Mouse (Mus musculus): ENCODE measurements at regions not wholly inside any gene's neighbourhood (a gene's known extent, or its start where the extent isn't known, plus 50 kb on each side); places are given as distances from the start of the nearest gene placed in this dataset.

DNA sequence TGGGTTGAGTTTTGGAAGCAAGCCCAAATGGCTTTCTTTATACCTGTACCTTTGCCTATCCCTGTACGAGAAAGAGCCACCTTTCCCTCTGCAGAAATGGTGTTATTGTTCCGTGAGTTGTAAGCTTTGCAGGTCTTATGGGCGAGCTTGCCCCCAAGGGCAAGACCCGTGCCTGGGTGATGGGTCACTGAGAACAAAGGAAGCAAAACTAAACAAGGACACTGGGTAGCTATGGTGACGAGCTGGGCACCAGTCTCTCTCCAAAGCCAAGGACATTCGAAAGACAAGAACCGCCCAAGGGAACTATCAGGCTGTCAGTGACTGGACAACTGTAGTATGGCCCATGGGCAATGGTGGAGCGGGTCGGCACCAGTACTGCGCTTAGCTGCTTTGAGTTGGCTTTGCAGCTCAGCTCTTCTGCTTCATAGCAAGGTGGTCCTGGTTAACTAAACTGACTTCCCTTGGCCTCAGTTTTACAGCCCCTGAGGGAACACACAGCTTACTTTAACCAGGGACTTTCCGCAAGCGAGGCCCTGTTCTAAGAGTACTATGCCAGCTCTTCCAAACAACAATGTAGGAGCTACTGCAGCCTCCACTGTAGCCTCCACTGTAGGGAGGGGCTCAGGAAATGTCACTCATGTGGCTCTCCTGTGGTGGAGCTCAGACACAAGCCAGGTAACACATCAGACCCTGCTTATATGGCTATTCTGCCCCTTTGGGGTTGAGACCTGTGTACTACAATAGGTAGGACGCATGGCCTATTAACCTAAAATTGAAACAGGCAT lies 124.1 kb downstream of the Sp3 start:
- ATAC-seq (replicated peaks; ENCODE audit: low FRiP score, low TSS enrichment, poor library complexity, severe bottlenecking) = no peak

DNA sequence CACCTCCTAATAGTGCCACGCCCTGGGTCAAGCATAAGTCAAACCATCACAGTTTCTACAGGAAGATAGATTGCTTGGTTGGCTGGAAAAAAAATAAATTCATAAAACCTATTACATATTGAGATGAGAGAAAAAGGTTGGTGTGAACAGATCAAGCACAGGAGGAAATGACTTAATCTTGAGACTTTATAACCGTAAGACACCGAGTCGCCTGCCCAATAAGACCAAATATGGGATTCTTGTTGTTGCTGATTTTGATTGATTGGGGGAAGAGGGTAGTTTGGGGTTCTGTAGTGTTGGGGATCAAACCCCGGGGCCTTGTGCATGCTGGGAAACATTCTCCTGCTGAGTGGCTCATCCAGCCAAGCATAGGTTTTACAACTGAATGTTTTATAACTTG lies 122.9 kb downstream of the Sp3 start:
- ATAC-seq (replicated peaks; ENCODE audit: low FRiP score, low TSS enrichment, poor library complexity, severe bottlenecking) = no peak

DNA sequence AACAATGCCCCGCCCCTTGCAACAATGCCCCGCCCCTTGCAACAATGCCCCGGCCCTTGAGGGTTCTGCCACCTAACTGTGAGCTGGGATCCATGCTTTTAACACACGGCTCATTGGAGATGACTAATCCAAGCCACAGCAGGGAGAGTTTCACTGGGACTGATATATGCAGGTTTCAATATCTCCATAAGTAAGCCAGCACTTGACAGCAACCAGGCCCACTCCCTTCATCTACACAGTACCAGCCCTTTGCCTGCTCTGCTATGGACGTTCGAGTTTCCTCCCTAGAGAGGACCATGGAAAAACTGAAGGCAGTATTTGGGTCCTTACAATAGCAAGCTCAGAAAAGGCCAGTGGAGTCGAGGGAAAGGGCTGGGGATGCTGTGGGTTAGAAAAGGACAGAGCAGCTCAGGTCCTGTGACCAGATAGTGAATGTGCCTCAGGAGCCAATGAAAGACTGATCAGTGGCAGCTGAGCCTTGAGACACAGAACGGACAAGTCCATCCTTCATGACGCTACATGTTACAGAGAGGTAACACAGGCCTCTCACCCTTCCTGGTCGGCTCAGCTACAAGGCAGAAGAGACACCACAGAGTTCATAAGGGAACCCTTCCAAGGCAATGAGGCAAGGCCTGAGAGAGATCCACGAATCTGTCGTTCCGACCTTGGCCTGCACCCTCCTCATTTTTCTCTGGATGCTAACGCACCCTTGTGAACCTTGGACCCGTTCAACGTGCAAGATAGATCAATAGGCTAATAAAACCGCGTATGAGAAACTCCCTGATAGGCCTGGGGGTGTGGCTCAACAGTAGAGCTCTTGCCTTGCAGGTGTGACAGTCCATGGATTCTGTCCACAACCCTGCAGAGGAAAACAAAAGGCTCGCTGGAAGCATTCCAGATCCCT lies 114.5 kb downstream of the Sp3 start:
- ATAC-seq (replicated peaks; ENCODE audit: low FRiP score, low TSS enrichment, poor library complexity, severe bottlenecking) = no peak

DNA sequence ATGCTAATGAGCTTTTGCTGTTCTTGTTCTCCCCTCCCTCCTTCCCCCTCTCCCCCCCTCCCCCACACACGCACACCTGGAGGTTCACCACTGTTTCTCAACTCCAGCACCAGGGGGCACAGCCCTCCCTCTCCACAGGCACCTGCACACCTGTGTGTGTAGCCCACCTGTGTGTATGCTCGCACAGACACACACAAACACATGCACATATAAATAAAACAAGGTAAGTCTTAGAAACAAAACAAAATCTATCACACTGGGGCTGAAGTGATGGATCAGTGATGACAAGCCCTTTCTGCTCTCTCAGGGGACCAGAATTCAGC lies 113.9 kb downstream of the Sp3 start:
- no peak for ATAC-seq (replicated peaks; ENCODE audit: low FRiP score, low TSS enrichment, poor library complexity, severe bottlenecking)

DNA sequence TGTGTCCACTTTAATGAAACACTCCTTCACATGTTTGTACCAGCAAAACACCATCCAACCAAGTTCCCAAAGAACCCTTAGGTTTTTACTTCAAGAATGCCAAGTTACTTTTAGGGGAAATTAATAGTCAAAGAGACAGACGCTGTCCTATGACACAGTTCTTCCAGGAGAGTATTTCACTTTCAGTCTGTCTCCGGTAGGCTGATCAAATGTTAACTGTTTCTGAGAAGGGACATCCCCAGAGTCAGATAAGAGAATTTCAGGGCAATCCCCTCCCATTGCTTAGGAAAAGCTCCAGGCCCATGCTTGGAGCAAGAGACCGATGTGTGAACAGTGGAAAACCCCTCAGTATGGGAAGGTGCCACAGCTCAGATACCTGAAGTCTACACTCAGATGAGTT lies 112.1 kb downstream of the Sp3 start:
- ATAC-seq (replicated peaks; ENCODE audit: low FRiP score, low TSS enrichment, poor library complexity, severe bottlenecking) = no peak

DNA sequence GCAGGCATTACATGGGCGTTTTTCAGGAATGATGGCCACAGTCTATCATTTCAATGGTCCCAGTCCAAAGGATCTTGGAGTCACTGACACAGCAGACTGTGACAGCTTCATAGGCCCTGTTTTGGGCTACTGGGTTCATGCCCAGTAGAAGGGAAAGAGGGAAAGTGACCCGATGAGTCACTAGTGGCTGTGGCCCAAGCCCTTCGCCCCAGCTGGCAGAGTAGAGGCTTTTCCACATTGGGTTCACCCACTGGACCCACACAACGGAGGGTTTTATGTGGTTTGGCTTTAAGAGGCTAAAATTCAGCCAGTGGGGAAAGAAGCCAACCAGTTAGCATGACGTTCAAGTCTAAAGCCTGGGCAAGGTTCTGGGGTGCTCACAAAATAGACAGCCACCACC lies 108.4 kb downstream of the Sp3 start:
- ATAC-seq (replicated peaks; ENCODE audit: low FRiP score, low TSS enrichment, poor library complexity, severe bottlenecking) = no peak

DNA sequence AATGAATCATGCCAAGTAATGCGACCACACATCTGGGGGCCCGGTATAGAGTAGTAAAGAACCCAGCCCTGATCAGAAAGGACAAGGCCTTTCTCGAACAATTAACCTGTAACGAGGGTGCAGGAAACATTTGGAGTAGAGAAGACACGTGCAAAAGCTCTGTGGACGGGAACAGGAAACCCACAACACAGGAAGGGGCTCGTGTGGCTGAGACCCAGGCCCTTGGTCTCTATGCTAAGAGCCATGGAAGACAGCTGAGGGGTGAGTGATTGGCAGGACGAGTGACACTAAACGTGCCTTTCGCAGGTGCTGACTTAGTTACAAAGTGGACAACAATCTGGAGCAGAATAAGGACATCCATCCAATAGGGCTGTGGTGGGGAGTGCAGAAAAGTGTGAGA lies 106.3 kb downstream of the Sp3 start:
- no peak for ATAC-seq (replicated peaks; ENCODE audit: low FRiP score, low TSS enrichment, poor library complexity, severe bottlenecking)

DNA sequence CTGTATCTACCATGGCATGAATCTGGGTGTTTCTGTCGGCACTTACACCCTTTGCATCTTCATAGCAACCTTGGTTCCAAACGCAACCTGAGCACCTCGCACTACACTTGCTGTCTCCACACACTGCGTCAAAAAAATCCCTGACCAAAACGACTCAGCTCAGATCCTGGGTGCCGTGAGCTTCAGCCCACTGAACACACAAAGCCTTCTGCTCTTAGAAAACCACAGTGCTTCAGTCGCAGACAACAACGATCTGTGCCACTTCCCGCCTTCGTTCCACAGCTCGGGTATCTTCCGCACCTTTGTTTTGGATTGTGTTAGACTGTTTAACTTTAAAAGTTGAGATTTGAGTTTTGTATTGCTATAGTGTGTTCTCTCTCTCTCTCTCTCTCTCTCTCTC lies 105.7 kb downstream of the Sp3 start:
- ATAC-seq (replicated peaks; ENCODE audit: low FRiP score, low TSS enrichment, poor library complexity, severe bottlenecking) = no peak

DNA sequence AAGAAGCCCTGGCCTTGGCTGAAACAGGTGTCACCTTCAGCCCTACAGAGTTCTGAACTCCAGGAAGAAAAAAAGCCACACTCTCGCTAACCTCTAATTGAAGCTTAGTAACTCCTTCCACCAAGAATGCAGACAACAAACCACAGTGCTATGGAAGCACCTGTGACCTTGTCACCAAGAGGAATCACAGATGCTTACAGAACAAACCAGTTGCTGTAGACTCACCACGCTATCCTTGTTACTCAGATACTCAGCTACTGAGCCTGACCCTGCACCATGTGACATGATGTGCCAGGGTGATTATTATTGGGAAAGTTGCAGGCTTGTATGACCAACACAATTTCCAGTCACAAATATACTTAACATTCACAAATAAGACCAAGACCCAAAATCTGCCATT lies 104.6 kb downstream of the Sp3 start:
- no peak for ATAC-seq (replicated peaks; ENCODE audit: low FRiP score, low TSS enrichment, poor library complexity, severe bottlenecking)

DNA sequence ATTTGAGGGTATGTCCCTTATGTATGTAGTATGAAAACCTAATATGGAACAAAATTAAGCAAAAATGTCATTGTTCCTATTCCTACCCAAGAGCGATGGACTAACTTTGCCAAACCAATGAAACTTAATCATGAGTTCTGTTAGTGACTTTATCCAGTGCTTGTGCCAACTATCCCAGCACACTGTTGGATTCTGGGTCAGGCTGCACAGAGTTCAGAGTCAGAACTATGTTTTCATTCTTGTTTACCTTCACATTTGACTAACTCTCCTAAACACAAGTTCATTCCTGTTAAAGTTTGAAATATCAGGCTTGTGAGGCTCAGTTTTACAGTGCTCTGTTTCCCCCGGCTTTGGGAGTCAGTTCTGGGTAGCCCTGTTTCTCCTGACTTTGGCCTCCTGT lies 100.2 kb downstream of the Sp3 start:
- no peak for ATAC-seq (replicated peaks; ENCODE audit: low FRiP score, low TSS enrichment, poor library complexity, severe bottlenecking)

DNA sequence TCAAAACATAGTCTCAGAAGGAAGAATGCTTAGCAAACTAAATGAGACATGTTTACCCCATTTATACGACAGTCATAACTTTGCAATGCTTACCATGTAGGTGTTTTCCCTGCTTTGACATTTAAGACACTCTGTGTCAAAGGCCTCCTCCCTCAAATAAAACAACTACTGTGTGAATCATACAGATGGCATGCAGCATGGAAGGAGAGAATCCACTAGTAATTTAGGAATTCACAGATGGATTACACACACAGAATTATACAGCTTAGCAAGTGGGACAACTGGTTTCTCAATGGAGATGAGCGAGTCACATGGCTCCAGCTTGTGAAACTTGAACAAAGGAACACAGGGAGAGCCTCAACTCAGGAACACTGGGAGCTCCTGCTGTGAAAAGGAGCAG lies 98.7 kb downstream of the Sp3 start:
- ATAC-seq (replicated peaks; ENCODE audit: low FRiP score, low TSS enrichment, poor library complexity, severe bottlenecking) = no peak

DNA sequence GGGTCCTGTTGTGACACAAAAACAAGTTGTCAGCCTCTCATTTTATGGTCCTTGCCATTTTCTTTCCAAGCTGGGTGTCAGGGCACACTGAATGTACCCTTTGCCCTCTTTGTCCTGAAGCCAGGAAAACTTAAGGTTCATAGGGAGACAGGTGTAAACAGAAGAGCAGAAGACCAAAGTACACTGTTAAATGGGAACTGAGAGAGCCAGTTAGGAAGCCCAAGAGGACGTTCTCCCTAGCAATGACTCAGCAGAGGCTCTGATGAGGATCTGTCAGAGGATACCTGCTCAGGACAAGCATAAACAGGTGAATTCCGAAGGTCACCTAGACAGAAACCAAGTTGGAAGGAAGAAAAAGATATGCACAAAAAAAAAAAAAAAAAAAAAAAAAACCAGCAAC lies 94.0 kb downstream of the Sp3 start:
- ATAC-seq (replicated peaks; ENCODE audit: low FRiP score, low TSS enrichment, poor library complexity, severe bottlenecking) = no peak
